Mouse (Mus musculus) liver, postnatal 0 days (tissue): ENCODE data around the gene Snrpa. TPM values are rescaled to one million over a fixed set of nuclear protein-coding genes. Genes with fewer than 3 reads are reported as not detected.

Source experiments
- ATAC-seq: fragments of 200-750 bp; cut with Nextera tagmentation; 2 replicates; pipeline ENCODE4 v1.8.0; 2017; ENCODE audit warnings: mild to moderate bottlenecking, moderate library complexity
- DNase-seq: peaks from one replicate; pipeline ENCODE4 v3.0.0-alpha.2; 2016
- H3K27ac ChIP-seq: fragments of 300-500 bp; sonication (generic); 2 replicates; pipeline ENCODE4 v1.5.1; 2014; ENCODE audit warnings: antibody characterized with exemption, moderate library complexity, mild to moderate bottlenecking, low read depth
- H3K27me3 ChIP-seq: fragments of 300-500 bp; sonication (generic); 2 replicates; pipeline ENCODE4 v1.6.1; 2014; ENCODE audit warnings: low read length, control low read depth, mixed read lengths; ENCODE audit not compliant: insufficient read depth
- H3K36me3 ChIP-seq: fragments of 300-500 bp; sonication (generic); replicated peaks from 2 replicates; pipeline ENCODE4 v1.6.1; 2014; ENCODE audit warnings: mild to moderate bottlenecking, control low read depth, low read length, moderate library complexity, mixed read lengths; ENCODE audit not compliant: insufficient read depth
- H3K4me1 ChIP-seq: fragments of 300-500 bp; sonication (generic); 2 replicates; pipeline ENCODE4 v1.6.1; 2014; ENCODE audit warnings: antibody characterized with exemption, mild to moderate bottlenecking, control low read depth; ENCODE audit not compliant: insufficient read depth
- H3K4me2 ChIP-seq: fragments of 300-500 bp; sonication (generic); 2 replicates; pipeline ENCODE4 v1.6.1; 2014; ENCODE audit warnings: low read depth, mild to moderate bottlenecking, low read length, moderate library complexity, mixed read lengths
- H3K4me3 ChIP-seq: fragments of 300-500 bp; sonication (generic); 2 replicates; pipeline ENCODE4 v1.5.1; 2014; ENCODE audit warnings: low read depth, low read length
- H3K9ac ChIP-seq: fragments of 300-500 bp; sonication (generic); replicated peaks from 2 replicates; pipeline ENCODE4 v1.6.1; 2014; ENCODE audit warnings: mild to moderate bottlenecking, moderate library complexity
- H3K9me3 ChIP-seq: fragments of 300-500 bp; sonication (generic); 2 replicates; pipeline ENCODE4 v1.6.1; 2016; ENCODE audit warnings: mild to moderate bottlenecking, control low read depth, low read length, mixed read lengths
- CTCF ChIP-seq: sonication (generic); IDR thresholded peaks from 2 replicates; pipeline ENCODE4 v1.5.1; 2016; ENCODE audit warnings: antibody characterized with exemption, low read depth
- EP300 ChIP-seq: IDR thresholded peaks from 2 replicates; pipeline ENCODE4 v1.6.1; 2016; ENCODE audit warnings: antibody characterized with exemption, low read depth, mild to moderate bottlenecking
- WGBS: fragments of 180-500 bp; shearing (Covaris S2); extraction: QIAGEN DNeasy Blood & Tissue Kit; methylation state at CpG from one replicate; pipeline ENCODE4 v1.1.7; 2014; ENCODE audit not compliant: insufficient replicate concordance; 5-methylcytosine and 5-hydroxymethylcytosine counted together
- polyA plus RNA-seq: library from polyadenylated mRNA; unstranded; fragments of >200 nt; fragmentation: Nextera tagmentation; extraction: Ambion mirVana; gene quantifications from 2 replicates; pipeline ENCODE4 v1.2.1, GENCODE M21; 2015

The Snrpa gene
- polyA plus RNA-seq, 1 experiment from 2014 or later = 44.9 TPM

GRCm38 (mm10) chr7:27166614-27167474 is 29.2 kb downstream of the Snrpa start, which contains the start of gene Egln2:
Gene Egln2 (minus strand): TSS chr7:27166802.
- 1% methylated on average over 61 of the region's 61 CpGs for WGBS
- peak within 1 kb of the TSS; percentile 68 for H3K4me3 ChIP-seq
- H3K4me1 ChIP-seq = peaks cover 43% of the 10 kb centered on the region

GRCm38 (mm10) chr7:27166229-27166613 is 29.9 kb downstream of the Snrpa start:
- DNase-seq (peak; percentile 91), ATAC-seq (peak; percentile 76)
- no peaks in the 10 kb centered on the region for H3K27me3 ChIP-seq
- H3K9ac ChIP-seq = peak overlapping the region; percentile 82
- H3K4me1 ChIP-seq = peaks cover 47% of the 10 kb centered on the region
- peak overlapping the region; percentile 97 for H3K27ac ChIP-seq
- TF ChIP-seq EP300 (no peak), CTCF (no peak)
- peaks cover 13% of the 10 kb centered on the region for H3K36me3 ChIP-seq
- WGBS = 0% methylated on average over 19 of the region's 43 CpGs
- no peaks in the 10 kb centered on the region for H3K9me3 ChIP-seq
- peak overlapping the region; percentile 68 for H3K4me3 ChIP-seq
- H3K4me2 ChIP-seq = peak overlapping the region; percentile 61

More at GRCm38 (mm10) chr7:27166614-27167474, 29.2 kb downstream of the Snrpa start, which contains the start of gene Egln2:
- Histone ChIP-seq H3K9ac (peak within 1 kb of the TSS; percentile 82), H3K36me3 (peaks cover 10% of the 10 kb centered on the region), H3K27ac (peak within 1 kb of the TSS; percentile 97), H3K27me3 (no peaks in the 10 kb centered on the region), H3K4me2 (peak within 1 kb of the TSS; percentile 61), H3K9me3 (no peaks in the 10 kb centered on the region)
- ATAC-seq (peak; percentile 79), DNase-seq (peak; percentile 98)
- no peak for TF ChIP-seq CTCF
- peak; percentile 94 for TF ChIP-seq EP300

- Histone ChIP-seq H3K27ac (peak overlapping the region; percentile 97), H3K4me3 (peak overlapping the region; percentile 68), H3K4me1 (peaks cover 52% of the 10 kb centered on the region), H3K36me3 (peaks cover 14% of the 10 kb centered on the region), H3K9ac (peak overlapping the region; percentile 82), H3K27me3 (no peaks in the 10 kb centered on the region), H3K9me3 (no peaks in the 10 kb centered on the region), H3K4me2 (peak overlapping the region; percentile 61)
- DNase-seq (no peak), ATAC-seq (no peak)
- WGBS = 4% methylated on average over 8 of the region's 8 CpGs
- TF ChIP-seq EP300 = no peak
- no peak for TF ChIP-seq CTCF
Measured at GRCm38 (mm10) chr7:27165696-27166095, 30.4 kb downstream of the Snrpa start.

GRCm38 (mm10) chr7:27165007-27165655 is 30.9 kb downstream of the Snrpa start:
- Histone ChIP-seq H3K9me3 (no peaks in the 10 kb centered on the region), H3K27ac (peak overlapping the region; percentile 97), H3K4me1 (peaks cover 56% of the 10 kb centered on the region), H3K4me3 (peak overlapping the region; percentile 68), H3K36me3 (peaks cover 18% of the 10 kb centered on the region), H3K4me2 (peak overlapping the region; percentile 61), H3K27me3 (no peaks in the 10 kb centered on the region), H3K9ac (peak overlapping the region; percentile 82)
- ATAC-seq (no peak), DNase-seq (peak; percentile 50)
- TF ChIP-seq CTCF = no peak
- TF ChIP-seq EP300 = no peak
- 78% methylated on average over 22 of the region's 23 CpGs for WGBS

- no peak for DNase-seq
- no peak for ATAC-seq
- 84% methylated on average over 33 of the region's 33 CpGs for WGBS
- Histone ChIP-seq H3K27me3 (no peaks in the 10 kb centered on the region), H3K4me1 (peaks cover 58% of the 10 kb centered on the region), H3K9ac (peak overlapping the region; percentile 82), H3K4me3 (peak overlapping the region; percentile 68), H3K36me3 (peaks cover 26% of the 10 kb centered on the region), H3K9me3 (no peaks in the 10 kb centered on the region), H3K4me2 (peak overlapping the region; percentile 61), H3K27ac (0 out of 2 replicates have a peak overlapping the region, but pooled peaks have one; percentile 97)
- no peak for TF ChIP-seq EP300
- no peak for TF ChIP-seq CTCF
Measured at GRCm38 (mm10) chr7:27164112-27164947, 31.7 kb downstream of the Snrpa start.
